Mouse (Mus musculus): Measurements from ENCODE around the gene Rnls.

Rnls gene

DNA sequence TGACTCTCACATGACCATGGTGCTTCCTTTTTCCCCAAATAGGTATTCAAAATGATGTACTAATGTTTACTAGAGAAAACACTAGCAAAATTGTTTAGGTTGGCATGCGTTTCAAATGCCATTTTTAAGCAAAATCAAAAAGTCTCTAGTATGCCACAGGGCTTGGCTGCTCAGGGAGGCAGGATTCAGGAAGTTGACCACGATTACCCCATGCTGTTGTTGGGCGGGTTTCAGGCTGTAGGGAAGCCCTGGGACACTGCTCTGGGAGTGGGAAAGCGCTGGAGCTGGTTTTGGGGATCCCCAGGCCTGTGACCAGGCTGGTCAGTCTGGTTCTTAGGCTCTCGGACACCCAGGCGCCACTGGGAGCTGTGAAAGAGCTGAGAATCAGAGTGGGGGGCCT, 213.7 kb downstream of the Rnls start:
- no peak for DNase-seq

DNA sequence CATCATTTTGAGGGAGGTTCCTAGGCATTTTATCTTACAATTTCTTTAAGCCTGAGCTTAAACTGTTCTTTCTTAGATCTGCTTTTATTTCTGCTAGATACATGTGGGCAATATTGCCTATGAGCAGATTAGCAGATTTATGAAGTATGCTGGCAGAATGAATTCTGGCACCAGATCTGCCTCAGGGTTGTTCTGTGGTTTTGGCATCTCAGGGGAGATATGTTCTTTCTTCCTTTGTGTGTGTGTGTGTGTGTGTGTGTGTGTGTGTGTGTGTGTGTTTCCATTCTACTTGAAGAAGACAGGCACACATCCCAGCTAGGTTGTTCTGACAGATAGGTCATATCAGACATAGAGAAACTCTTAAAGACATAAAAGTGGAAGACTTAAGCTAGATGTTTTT, 218.1 kb downstream of the Rnls start:
- no peak for DNase-seq

DNA sequence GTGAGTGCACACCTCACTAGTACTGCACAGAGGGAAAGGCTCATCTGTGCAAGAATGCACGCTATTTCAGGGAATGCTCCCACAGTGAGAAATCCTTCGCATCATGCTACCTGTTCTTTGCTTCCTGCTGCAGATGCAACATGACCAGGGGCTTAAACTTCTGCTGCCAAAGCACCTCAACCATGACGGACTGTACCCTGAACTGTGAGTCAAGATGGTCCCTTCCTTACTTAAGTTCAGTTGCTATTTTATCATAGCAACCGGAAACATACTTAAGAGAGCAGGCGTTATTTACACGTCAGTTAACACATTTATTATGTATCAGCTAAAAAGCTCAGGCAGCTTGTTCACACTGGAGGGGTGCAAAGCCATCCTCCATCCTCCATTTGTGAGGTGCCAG, 222.2 kb downstream of the Rnls start:
- no peak for DNase-seq

DNA sequence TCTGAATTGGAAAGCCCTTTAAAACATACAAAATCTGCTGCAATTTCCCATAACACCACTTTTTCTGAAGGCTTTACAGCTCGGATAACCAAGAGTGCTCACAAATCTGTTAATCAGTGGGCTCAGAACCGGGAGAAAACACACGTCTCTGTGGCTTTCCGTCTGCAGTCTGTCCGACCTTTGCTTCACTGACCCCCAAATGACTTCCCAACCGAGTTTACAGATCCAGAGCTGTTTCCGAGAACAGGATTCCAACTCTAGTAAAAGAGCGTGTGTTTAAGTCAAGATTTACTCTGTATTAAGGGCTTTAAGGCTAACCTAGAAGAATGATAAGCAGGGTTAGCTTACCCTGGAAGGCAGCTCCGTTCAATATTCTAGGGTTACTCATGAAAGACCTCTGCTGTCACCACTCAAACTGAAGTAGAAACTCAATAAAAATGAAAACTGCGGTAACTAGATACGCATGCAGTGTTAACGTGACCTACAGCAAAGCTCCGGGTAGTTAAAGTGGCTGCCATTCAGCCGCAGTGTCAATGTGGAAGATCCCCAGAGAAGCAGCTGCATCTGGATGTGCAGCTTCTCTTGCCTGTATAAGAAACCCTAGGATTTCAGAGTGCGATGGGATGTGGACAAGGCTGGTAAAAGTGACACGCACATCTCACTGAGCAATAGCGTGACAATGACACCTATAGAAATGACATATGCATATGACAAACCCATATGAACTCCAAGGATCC, 224.4 kb downstream of the Rnls start:
- no peak for DNase-seq

DNA sequence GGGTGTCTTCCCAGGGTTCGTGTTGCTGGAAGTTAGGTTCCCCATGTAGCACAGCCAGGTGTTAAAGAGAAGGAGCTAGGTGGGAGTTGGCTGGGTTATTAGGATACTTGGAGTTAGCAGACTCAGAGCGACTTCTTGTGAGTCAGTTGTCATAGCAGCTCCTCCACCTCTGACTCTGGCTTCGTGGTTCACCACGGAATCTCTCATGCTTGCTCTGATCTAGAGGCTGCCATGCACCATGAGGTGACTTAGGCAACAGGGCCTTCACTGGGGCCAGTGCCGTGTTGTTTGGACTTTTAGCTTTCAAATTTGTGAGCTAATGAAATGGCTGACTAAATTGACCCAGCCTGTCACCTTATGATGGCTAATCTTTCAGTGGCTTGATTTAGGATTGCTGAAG, 227.3 kb downstream of the Rnls start:
- no peak for DNase-seq

DNA sequence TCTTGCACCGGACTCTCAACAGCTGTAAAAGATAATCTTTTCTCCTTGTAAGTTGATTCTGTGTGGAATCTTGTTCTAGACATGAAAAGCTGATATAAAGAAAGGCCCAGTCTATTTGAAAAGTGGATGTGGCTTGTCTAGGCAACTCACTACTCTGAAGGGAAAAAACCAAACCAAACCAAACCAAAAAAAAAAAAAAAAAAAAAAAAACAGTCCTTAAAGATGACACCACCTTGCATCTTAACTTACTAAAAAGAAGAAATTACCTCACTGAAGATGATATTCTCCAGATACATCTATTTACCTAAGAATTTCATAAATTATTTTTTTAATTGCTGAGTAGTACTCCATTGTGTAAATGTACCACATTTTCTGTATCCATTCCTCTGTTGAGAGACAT, 230.2 kb downstream of the Rnls start:
- no peak for DNase-seq

DNA sequence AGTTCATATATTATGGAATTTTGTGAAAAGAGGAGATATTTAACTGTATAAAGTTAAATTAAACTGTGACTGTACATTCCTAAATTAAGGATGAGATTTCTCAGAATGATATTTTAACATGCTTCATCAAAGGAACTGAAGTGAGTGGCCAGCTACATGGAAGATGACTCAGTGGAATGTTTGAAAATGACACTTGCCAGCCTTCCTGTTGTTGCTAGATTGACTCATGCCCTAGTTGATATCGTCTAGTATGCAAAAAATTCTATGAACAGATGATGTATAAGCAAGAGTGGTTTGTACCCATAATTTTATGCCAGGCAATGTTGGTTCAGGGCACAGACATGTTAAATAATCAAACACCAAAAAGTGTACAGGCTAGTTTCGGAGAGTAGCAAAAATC, 232.2 kb downstream of the Rnls start:
- DNase-seq = no peak

DNA sequence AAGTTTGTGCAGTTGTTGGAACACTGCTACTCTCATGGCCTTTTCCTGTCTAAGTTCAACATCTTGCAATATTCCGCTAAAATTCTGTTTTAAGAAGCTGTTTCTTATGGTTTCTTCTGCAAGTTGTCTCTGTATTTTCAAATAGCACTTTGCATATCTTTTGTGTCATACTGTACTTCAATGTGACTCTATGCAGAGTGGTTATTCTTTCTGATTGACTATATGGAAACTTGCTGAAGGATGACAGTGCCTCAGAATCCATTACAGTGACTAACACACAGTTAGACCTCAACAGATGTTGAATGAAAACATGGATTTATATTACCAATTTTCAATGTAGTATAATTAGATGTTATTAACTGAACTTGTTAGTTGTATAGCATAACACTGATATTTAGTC, 232.9 kb downstream of the Rnls start:
- DNase-seq = no peak

DNA sequence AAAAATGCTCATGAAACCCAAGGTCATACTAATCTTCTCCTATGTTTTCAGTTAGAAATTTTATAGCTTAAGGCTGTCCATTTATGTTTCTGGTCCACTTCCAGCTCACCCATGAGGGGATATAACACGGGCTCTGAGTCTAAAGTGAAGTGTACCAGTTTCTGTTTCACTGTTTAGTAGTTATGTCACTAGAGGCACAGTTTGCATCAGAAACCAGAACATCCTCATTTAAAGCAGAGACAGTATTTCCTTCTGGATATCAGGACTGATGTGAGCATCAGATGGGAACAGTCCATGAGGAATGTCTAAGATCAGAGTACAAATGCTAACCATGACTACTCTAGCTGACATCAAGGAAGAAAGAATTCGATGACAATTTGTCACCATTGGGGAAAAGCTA, 233.9 kb downstream of the Rnls start:
- DNase-seq = no peak

DNA sequence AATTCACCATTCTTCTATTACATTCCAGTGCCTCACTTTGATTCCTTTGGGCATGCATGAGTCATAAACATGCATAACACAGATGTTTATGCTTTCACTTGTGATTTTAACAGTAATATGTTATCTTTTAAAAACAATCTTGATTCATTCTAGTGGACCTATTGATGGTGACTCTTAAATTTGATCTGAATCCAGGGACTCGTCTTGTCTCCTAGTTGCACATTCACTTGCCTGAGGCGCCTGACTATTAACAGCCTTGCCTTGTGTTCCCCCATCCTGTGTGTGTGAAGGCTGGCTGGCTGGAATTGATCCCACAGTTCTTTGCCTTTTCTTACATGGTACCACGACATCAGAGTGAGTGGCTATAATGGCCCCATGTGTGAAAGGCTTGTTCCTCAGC, 243.7 kb downstream of the Rnls start:
- no peak for DNase-seq

DNA sequence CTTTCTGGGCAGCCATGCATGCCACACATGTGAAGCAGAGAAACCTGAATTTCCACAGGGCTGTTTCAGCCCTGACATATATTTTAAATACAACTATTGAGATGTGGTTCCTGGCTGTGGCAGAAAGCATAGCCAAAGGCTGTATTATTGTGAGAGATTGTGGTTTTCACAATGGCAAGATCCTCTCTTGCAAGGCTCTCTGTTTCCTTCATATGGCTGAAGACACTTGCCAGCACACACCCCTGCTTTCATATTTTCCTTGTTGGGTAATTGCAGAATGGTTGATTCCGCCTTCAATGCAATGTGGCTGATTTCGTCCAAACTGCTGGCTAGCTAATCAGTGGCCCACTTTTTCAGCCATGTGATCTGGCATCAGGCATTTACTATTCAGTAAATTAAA, 248.9 kb downstream of the Rnls start:
- no peak for DNase-seq

DNA sequence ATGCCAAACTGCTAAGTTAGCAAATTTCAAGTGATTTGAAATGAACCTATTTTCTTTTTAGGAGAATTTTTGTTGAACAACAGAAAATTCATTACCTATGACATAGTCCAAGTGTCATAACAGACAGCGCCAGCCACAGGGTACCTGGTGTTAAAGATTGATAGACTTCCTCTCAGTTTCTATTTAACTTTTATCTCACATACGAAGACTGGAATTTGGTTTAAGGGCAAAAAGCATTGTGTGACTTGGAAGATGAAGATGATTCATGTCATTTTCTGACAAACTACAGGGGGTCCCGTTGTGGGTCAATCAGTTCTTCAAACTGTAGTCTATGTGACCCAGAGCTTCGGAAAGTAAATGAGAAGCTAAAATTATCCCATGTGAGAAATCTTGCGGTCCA, 254.8 kb downstream of the Rnls start:
- peak; percentile 15 for DNase-seq

DNA sequence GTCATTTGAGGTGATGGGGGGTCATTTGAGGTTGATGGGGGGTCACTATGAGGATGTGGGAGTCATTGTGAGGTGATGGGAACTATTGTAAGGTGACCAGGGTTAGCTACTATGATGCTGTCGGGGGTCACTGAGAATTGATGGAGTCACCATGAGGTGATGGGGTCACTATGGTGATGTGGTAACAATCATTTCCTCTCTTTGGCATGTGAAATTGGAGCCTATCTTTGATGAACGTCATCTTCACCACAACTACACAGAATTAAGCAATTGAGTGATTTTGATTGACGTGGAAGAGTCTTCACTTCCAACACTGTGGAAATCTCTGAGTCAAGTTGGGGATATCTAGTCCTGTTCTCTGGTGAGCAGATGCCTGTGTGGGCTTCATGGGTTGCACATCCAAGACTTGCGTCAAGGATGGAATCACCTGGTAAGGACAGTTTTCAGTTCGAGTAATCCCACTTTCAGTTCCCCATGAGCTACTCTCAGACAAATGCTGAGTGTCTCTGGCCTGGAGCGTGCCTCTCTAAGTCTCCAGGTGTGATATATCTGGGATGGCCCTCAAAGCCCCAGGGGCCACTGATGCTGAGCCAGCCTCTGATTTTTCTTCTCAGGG, 269.4 kb downstream of the Rnls start:
- DNase-seq = peak; percentile 76

DNA sequence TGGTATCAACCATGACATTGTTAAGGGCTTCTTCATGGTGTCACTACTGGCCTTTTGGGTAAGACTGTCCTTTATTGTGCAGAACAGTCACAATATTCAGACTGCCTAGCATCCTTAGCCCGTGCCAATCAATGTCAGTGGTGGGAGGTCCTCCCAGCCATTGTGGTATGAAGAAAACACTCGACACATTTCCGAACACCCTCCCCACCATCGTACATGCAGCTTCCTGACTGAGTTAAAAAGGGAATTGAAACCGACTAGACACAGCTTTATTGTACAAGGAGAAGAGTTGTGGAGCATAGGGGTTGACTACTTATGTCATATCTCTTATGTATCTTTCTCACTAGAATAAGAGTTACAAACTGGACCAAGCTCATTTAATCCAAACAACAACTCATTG, 272.1 kb downstream of the Rnls start:
- peak; percentile 93 for DNase-seq

DNA sequence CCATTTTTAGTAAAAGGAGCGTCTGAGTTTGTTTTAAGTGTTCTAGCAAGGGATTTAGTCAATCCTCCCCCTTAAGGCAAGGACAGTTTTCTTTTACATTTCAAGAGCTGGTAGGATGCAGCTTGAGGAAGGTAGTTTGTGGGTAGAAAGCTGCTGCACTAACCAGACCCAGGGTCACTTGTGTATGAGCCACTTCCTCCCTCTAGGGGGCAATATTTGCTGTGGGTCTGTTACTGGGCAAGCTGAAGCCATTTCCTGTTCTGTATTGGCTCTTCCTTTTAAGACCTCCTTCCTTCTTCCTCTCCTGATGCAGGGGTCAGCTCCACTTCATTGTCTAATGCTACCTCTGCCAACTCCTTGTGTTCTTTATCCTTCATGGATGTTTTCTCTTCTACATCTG, 273.2 kb downstream of the Rnls start:
- DNase-seq = no peak

DNA sequence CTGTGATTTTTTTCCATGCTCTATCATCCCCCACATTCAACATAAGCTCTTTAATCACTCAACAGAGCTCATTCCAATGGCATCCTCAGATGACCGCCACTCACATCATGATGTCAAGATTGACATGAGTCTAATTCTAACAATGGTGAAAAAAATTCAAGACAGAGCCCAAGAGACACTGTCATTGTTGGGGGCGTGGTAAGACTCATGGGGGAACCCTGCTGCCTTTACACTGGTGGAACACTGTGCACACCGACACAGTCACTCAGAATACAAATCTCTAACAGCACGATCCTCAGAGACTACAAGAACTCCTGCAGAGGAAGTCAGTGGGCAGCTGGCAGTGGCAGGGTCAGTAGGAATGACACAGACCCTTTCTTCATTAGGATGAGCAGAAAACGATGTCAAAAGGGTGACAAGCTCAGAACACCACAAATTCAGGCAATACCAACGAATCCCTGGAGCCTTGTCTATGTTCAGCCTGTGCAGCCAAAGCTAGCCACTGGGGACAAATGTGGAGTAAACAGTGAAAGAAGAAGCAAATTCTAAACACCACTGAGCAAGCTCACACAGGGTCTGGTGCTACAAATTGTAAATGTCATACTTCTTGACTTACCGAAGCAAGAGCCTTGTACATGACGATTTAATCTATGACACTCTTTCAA, 277.3 kb downstream of the Rnls start:
- DNase-seq = peak; percentile 96

DNA sequence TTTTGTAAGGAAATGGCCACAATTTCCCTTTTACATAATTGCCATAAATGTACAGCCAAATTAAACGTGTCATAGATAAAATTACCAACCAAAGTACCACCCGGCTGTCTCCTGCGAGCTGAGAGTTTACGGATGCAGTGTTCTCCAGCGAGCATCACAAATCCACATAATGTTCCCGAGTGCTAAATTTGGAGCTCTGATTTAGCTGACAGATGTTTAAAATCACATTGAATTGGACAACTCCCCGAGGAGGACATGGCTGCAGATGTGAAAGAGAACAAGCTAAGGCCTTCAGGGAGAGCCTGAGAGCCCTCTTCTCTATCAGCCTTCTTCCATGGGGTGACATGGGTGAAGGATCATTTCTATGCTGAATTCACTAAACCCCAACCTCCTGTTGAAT, 278.3 kb downstream of the Rnls start:
- peak; percentile 97 for DNase-seq

DNA sequence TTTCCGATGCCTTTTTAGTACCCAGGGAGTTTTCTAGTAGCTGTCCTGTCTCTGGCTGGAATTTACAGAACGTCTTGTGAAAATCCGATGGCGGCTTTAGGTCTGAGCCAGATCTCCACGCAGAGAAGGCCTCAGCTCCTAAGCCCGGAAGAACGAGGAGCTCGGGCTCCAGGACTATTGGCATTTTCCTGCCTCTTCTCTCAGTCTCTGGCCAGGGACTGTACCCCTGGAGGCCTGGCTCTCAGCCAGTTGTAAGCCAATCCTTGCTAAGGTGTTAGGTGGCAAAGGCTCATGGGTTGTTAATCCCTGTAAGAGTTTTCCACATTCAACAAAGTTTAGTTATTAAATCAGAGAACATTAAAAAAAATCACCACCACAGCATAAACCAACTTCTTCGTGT, 281.7 kb downstream of the Rnls start:
- DNase-seq = no peak

DNA sequence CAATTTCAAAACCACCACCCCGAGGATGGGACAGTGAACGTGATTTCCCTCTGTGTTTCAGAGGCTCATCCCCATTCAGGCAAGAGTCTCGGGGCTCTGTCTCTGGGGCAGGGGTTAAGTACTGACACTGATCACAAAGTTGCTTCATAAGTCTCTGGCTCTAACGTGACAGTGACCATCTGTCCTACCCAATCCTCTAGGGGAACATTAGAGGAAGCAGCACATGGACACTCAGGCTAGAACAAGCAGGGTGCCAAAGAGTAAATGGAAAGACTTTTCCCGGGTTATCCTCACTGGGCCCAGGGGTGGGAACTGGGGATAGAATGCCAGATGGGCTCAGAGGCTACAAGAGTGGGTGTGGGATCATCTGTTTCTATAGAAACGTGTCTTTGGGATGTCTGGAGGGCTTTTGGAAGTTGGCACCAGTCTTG, 282.1 kb downstream of the Rnls start:
- peak; percentile 99 for DNase-seq

DNA sequence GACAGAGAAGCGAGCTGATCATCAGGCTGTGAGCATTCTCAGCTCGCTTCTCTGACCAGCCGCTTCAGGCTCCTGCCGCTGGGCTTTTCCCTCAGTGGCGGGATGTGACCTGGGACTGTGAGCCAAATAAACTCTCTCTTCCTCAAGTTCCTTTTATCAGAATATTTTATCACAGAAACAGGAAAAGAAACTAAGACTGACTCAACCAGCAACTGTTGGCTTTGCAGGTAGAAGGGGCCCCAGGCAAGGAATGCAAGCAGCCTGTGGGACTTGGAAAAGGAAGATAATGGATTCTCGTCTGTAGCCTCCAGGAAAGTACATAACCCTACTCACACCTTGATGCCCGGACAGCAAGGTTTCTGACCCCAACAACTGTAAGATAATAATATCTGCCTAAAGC, 283.0 kb downstream of the Rnls start:
- peak; percentile 86 for DNase-seq

DNA sequence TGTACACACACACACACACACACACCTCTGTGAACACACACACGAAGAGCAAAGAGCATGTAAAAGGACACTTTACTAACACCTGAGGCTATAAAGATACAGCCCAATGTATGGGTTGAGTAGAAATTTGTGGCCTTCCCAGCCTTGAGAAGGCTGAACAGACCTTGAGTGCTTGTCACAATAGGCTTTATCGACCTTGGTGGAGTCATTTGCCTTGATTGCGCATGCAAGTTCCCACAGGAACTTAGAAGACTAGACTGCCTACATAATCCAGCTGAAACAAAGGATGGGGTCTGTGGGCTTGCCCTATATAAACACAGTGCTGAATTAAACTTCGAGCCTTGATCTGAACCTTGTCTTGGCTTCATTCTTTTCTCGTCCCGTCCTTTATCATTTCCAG, 288.2 kb downstream of the Rnls start:
- peak; percentile 55 for DNase-seq

DNA sequence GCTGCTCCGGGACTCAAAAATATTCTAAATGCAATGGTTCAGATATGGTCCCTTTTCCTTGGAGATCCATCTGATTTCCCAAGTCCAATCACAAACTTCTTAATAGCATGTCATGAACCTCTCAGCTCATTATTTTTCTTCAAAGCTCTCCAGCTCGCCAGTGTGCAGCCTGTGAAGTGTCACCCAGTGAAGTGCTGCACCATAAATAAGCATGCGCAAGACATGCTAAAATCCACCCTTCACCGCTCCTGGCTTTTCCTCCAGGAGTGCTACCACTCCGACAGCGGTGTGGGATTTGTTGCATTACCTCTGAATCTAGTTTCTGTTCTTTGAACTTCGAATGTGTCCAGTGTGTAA, 289.3 kb downstream of the Rnls start:
- DNase-seq = peak; percentile 44

DNA sequence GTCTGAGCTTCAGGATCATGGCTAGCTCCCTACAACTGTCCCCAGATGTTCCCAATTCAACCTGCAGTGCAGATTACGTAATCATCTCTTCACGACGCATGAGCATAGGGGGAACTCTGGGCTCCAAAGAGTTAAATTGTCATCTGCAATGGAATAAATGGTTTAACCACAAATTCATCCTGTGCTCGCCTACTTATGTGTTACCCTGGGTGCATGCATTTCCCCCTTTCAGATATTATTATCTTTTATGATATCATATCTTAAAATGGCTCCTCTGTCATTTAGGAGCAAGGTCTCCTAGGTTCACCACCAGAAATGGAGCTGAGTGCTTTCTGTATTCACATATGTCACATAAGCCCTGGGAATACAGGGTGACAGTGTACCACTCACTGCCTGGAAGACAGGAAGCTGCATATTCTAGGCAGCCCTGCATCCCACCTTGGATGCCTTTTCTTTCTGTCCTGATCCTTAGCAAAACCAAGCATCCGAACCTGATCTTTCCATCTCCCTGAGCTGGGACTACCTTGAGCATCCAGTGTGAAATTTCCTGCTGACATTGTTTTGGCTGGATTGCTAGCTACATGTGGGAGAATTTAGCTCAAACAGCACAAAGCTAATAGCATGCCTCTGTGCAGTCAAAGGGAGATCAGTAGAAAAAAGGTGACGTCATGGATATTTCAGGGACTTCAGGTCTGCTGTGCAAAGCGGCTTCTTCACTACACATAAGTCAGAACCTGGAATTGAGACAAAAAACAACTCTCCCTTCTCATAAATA, 289.9 kb downstream of the Rnls start:
- DNase-seq = peak; percentile 71
